Mouse (Mus musculus) small intestine, adult 2 months (tissue): ENCODE results near the gene Gm49396.

Experiments
- CTCF ChIP-seq: fragments of 200-500 bp; IDR thresholded peaks from 2 replicates; pipeline ENCODE4 v1.5.1; 2012; ENCODE audit warnings: low read depth, mild to moderate bottlenecking, control low read depth, inconsistent platforms, low read length, moderate library complexity, mixed read lengths; ENCODE audit not compliant: insufficient replicate concordance, insufficient read length; ENCODE audit errors: extremely low read depth
- POLR2A ChIP-seq: fragments of 200-500 bp; IDR thresholded peaks from 2 replicates; pipeline ENCODE4 v1.6.1; 2012; ENCODE audit warnings: low read depth, mild to moderate bottlenecking, control low read depth, inconsistent platforms, low read length, moderate library complexity

DNA sequence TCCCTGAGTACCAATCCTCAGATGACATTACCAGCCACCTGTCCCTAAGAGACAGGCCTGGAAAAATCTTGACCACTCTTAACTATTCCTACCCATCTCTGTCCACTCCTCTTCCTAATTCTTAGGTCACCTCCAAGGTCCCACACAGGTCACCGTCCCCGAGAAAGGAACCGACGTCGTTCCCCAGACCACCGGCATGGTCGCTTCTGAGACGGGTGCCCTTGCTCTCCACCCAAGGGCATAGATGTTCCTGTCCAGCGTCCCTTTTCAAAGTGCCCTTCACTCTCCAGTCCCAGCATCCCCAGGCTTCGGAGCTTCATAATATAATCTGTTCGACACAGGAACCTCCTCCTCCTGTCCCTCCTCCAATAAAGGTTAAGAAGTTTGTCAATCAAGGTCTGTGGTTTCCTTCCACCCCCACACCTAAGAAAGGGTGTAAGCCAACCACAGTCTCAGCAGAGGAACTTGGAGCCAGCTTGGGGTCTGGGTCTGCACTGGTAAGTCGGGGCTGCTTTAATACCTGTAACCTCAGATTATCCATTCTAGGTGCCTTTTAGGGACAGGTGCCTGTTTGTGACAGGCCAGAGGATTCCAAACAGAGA lies 1.9 kb downstream of the Gm49396 start, which contains the start of gene Igflr1:
- TF ChIP-seq CTCF (no peak), POLR2A (no peak)
